Mouse (Mus musculus) T-helper 1 cell (primary cell): ENCODE measurements around the gene Slamf6.
"Not testable (repeated sequence)": the region's sequence is repeated elsewhere in the genome, so short reads cannot be mapped to it uniquely, and the experiment has no call there.

Source experiments
- in situ Hi-C: fragments of 300-600 bp; cut with MboI, MseI; formaldehyde crosslinking; loops from one replicate; pipeline ENCODE4 v1.15.1; 2025; ENCODE audit warnings: high pct_unique_total_duplicates

Gene Slamf6

GRCm38 (mm10) chr1:171917305-171918039 is at the start of gene Slamf6:
TSS of gene Slamf6 (plus strand) at chr1:171917515.
- in situ Hi-C loops: loop anchor here (5.0 kb wide), 1 partner anchor 75 kb away; no protein-coding TSS in a partner anchor

DNA sequence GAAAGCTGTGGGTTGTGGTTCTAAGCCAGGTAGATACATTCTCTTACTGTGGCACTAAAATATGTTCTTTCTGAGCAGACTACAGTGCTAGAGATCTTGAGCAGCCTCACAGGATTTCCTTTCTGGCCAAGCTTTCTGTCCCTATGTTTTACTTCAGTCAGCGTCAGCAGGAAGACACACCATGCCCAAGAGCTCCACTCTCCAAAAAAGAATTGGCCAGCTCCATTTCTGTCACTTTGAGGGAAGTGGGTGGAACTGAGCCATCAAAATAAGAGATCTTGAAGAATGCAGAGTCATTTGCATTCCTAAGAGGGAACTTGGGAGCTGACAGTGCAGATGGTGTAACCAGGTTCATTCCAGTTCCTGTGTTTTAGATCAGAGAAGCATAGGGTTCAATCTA is 30.3 kb upstream of the Slamf6 start:
- in situ Hi-C loops: no loop called here

DNA sequence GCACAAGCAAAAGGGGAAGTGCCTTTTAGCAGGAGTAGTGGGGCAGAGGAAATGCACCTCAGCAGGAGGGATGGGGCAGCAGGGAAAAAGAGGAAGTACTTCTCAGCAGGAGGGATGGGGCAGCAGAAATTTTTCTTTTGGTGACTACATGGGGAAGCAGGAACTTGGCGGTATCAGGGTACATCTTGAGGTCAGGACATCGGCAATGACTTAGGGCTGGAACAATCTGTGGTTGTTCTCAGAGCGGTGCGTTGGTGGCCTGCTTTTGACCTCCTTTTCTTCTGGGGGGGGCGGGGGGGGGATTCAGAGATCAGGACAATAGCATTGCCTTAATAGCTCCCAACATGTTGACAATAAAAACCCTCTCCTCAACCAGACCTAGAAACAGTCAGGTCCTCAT is 22.0 kb upstream of the Slamf6 start, which contains the start of gene Gm10521:
TSS of gene Gm10521 (plus strand) at position 301 of the 400 bp plus-strand sequence.
- in situ Hi-C loops: not testable (repeated sequence)

- in situ Hi-C loops: no loop called here
Measured at GRCm38 (mm10) chr1:171904011-171904410, 13.3 kb upstream of the Slamf6 start.

DNA sequence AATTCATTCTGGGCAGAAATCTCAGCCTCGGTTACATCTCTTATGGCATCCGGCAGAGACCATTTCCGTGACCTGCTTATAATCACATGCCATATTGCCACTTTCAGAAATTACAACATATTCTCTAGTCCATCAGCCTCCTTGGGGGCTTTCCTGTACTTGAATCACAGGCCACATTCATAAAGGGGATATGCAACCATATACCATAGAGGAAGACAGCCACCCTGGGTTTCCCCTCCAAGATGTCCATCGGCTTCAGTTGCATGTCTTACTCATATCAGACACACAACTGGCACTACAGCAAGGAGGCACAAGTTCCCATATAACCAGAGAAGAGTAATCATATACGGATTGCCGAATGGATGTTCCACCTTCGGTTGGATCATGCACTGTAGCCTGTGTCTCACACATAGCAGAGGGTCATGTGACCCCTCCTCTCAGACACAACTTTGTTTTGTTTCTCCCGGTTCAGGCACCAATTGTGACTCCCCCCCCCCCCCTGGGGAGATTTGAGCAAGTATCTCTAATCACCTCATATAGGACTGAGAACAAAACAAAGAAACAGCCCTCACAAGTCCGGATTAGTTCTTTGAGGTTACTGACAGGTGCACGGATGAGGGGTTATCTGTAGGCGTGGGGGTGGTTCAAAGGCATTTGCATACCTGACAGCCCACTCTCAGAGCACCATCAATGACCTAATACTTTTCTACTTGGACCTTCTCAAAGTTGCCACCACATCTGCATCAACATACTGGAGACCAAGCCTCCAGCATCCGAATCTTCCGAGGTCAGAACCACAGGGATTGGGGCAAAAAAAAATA is 1.5 kb upstream of the Slamf6 start:
- in situ Hi-C loops: loop anchor here (5.0 kb wide), 1 partner anchor 74 kb away; no protein-coding TSS in a partner anchor

DNA sequence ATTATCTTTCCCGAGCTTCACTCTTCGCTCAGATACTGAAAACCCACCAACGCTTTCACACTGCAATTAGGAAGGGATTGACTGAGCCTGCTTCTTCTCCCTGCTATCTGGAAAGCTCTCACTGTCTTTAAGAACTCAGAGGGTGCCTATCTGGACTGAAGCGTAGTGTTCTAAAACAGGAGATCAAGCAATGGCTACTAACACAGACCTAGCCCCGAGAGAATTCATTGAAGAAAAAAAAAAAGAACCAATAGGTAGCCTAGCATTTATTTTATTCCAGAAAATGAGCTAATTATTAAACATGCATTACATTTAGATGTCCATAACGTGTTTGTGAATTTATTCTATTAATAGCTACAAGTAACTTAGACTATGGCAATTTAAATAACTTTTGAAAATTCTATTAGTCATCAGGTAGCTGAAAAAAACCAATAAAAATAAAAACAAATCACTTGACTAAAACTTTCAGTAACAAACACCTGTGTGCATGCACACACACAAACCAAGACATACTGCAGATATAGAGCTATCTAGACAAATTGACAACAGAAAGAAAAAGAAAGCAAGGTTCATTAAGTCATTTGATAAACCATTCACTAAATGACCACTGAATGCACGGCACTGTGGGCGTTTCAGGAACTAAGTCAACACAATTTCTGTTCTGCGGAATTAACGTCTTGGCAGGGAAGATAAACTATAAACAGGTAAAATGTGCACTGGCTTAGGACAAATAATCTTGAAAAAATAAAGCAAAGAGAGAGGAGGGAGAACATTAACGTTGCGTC is 1.0 kb downstream of the Slamf6 start:
- in situ Hi-C loops: loop anchor here (5.0 kb wide), 1 partner anchor 76 kb away; no protein-coding TSS in a partner anchor

DNA sequence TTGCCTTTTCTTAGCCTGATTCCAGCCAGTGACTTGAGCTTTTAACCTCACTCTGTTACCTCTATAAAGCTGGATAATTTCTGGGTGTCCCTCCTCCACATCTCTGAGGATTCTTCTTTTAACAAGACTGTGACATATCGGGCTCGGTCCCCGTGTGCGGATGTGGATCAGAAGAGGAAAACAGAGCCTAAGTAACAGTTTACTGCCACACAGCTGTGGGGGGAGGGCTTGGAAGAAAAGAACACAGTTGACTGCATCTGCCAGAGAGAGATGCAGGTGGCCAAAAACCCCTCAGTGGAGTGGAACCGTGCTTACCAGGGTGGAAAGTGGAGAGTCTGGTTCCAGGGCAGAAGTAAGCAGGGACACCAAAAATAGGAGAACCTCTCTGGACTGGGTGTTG is 1.9 kb downstream of the Slamf6 start:
- in situ Hi-C loops: loop anchor here (5.0 kb wide), 1 partner anchor 77 kb away; no protein-coding TSS in a partner anchor

- in situ Hi-C loops: loop anchor here (5.0 kb wide), 1 partner anchor 78 kb away; no protein-coding TSS in a partner anchor
Measured at GRCm38 (mm10) chr1:171919901-171920510, 2.7 kb downstream of the Slamf6 start.

- in situ Hi-C loops: no loop called here
Measured at GRCm38 (mm10) chr1:171920989-171921621, 3.8 kb downstream of the Slamf6 start.

- in situ Hi-C loops: no loop called here
Measured at GRCm38 (mm10) chr1:171921641-171922040, 4.3 kb downstream of the Slamf6 start.

DNA sequence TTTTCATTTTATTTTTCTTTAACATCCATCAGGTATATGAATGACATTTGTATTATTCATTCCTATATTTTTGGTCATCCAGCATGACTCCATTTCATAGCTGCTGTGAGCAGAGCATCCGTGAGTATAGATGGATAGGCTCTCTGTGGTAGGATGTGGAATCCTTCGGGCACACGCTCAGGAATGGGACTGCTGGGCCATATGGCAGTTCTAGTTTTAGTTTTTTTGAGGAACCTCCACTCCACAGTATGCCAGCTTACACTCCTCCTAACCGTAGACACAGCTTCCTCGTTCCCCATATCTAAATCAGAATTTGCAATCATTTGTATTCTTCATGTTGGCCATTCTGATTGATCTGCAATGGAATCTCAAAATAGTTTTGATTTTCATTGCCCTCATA is 5.5 kb downstream of the Slamf6 start:
- in situ Hi-C loops: no loop called here

GRCm38 (mm10) chr1:171924900-171925299 is 7.6 kb downstream of the Slamf6 start:
- in situ Hi-C loops: no loop called here

DNA sequence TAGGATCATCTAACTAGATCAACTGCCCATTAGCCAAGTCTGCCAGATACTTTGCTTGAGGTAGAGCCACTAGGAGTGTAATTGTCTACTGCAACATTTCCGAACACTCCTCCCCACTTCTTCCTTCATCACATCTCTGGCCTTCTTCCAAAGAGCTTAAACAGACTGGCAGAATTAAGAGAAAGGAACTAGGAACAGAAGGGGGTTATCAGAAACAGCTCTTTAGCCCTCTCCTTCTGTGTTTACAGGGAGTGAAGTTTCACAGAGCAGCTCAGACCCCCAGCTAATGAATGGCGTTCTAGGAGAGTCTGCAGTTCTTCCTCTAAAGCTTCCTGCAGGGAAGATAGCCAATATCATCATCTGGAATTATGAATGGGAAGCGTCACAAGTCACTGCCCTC is 16.5 kb downstream of the Slamf6 start:
- in situ Hi-C loops: no loop called here

GRCm38 (mm10) chr1:171938952-171939948 is 21.9 kb downstream of the Slamf6 start:
- in situ Hi-C loops: no loop called here

- in situ Hi-C loops: no loop called here
Measured at GRCm38 (mm10) chr1:171940626-171941025, 23.3 kb downstream of the Slamf6 start.

DNA sequence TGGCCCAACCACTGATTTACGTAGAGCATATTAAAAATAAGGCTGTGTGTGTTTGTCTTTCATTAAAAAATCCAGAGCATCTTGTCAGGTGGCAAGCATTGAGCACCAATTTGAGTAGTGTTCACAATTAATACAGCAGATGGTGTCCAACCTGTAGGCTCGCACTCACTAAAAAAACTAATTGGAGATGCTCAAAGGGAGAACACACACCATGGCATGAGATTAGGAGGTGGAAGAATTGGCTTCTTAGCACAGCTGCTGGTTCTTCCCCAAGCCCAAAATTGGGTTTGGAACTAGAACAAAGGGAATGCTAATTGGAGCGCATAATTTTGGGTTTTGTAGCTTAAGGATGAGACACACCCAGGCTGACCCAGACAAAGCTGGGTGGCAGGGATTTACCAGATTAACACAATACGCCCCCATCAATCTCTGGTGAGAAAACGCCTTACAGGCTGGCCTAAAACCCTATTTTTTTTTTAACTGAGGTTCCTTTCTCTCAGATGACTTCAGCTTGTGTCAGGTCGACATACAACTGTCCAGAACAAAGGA is 29.2 kb downstream of the Slamf6 start:
- in situ Hi-C loops: no loop called here

- in situ Hi-C loops: no loop called here
Measured at GRCm38 (mm10) chr1:171948161-171948945, 31.0 kb downstream of the Slamf6 start.

DNA sequence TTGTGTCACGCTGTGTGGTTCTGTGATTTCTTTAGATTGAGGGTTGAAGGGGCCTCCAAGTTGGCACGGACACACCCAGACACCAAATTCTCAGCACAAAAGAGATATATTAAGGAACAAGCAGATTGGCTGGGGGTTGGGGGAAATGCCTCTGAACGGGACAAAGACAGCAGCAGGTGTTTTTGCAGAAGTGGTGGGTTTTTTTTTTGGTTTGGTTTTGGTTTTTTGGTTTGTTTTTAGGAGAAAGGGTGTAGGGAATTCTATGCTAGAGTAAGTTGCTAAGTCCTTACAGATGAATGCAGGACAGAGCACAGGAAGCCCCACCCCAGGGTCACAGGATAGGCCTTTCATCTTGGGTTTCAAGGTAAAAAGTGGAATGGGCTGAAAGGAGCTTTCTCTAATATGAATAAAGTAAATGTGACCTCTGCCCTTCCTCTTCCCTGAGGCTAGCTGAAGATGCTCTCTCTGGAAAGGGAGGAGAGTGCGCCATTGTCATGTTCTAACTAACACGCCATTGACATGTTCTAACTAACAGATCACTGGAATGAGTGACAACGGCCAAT is 31.7 kb downstream of the Slamf6 start:
- in situ Hi-C loops: no loop called here
